Mouse (Mus musculus): Measurements from ENCODE around the gene Homer3.

DNA sequence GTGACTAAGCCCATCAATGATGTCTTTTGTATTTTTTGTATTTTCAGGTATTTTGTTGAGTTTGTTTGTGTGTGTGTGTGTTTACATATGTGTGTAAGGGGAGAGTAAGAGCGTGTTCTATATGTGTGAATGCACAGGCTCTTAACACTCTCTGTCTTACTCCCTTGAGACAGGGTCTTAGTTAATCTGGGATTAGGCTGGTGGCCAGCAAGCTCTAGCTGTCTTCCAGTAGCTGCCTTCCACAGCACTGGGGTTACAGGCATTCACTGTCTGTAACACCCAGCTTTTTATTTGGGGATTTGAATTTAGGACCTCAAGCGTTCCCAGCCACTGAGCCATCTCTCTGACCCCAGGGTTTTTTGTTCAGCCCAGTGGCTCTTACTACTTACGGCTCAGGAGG is 34.8 kb upstream of the Homer3 start:
- no peak for TF ChIP-seq CTCF (IDR thresholded peaks at IDR 0.05; ENCODE audit: low read depth, low read length)
- TF ChIP-seq GATA1 (IDR thresholded peaks at IDR 0.05; ENCODE audit: borderline replicate concordance, low read length), result no peak
